Mouse (Mus musculus): Measurements from ENCODE around the gene Pcnt. TPM values are rescaled to one million over a fixed set of nuclear protein-coding genes. Genes with fewer than 3 reads are reported as not detected.
A peak's percentile ranks its signal among the peaks of the same experiment; 100 is the strongest.

The Pcnt gene
- polyA plus RNA-seq, 1 experiment: 11.5 TPM

DNA sequence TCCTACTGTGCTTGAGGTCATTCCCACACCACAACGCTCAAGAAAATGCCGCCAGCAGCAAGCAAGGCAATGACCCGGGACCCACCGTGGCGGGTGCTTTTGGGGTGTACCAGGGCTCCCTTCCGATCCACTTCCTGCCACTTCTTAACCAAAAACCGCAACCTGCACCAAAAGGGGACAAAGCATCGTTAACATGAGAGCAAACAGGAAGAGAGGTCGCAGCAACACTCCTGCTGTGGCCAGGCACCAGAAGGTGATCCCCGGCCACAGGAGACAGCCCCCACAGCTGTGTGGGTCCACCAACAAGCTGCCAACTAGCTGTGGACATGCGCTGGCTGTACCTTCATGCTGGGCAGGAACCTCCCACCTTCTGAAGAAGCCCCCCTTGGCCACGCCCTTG is 87.6 kb downstream of the Pcnt start:
- Histone ChIP-seq H3K27me3 (ENCODE audit: control insufficient read depth, insufficient read depth, insufficient read length) (no peaks in the 10 kb centered on the region), H3K36me3 (ENCODE audit: control insufficient read depth, insufficient read depth) (peaks cover 38% of the 10 kb centered on the region), H3K4me3 (no peak overlapping the region), H3K4me2 (ENCODE audit: low read depth) (no peak overlapping the region), H3ac (ENCODE audit: control insufficient read depth, insufficient read length) (no peak overlapping the region), H3K79me2 (ENCODE audit: control insufficient read depth, insufficient read depth) (no peaks in the 10 kb centered on the region)
- TF ChIP-seq SRF (IDR thresholded peaks at IDR 0.05; ENCODE audit: control insufficient read depth, insufficient read length, low read depth) (no peak), USF1 (IDR thresholded peaks at IDR 0.05; ENCODE audit: low read depth) (no peak), MAX (IDR thresholded peaks at IDR 0.05; ENCODE audit: low read depth) (no peak), CEBPB (IDR thresholded peaks at IDR 0.05; ENCODE audit: insufficient read depth, poor library complexity, severe bottlenecking) (no peak), TCF3 (IDR thresholded peaks at IDR 0.05; ENCODE audit: insufficient read length, low read depth) (no peak), MYOG (IDR thresholded peaks at IDR 0.05; ENCODE audit: control insufficient read depth in 1 of 3, insufficient read depth in 1 of 3, insufficient read length in 2 of 3, low read depth in 2 of 3) (no peak), TCF12 (IDR thresholded peaks at IDR 0.05; ENCODE audit: insufficient read depth, poor library complexity, severe bottlenecking) (no peak), REST (IDR thresholded peaks at IDR 0.05; ENCODE audit: insufficient read depth, insufficient read length) (no peak), POLR2A (IDR thresholded peaks at IDR 0.05; ENCODE audit: insufficient read length, low read depth) (no peak), E2F4 (IDR thresholded peaks at IDR 0.05; ENCODE audit: insufficient read depth) (no peak), MYOD1 (IDR thresholded peaks at IDR 0.05; ENCODE audit: control insufficient read depth in 1 of 3, insufficient read length in 2 of 3, low read depth in 2 of 3) (no peak), POLR2AphosphoS2 (IDR thresholded peaks at IDR 0.05; ENCODE audit: insufficient read length, low read depth) (no peak)

DNA sequence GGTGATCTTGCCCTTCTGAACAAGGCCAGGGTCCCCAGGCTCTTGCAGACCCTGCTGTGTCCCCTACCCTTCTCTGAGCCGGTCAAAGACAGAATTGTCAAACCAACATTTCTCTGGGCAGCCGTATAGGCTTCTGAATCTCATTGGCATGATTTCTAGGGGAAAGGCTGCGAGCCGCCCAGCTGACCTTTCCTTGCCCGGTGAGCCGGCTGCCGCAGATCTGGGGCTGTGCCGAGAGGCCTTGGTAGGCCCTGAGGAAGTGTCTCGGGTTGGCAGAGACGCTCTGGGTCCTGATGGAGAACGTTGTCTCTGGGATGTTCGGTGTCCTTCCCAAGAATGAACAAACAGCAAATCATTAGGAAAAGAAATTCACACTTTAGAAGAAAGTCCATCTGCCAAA is 88.6 kb downstream of the Pcnt start:
- no peak overlapping the region for H3K4me2 ChIP-seq (ENCODE audit: low read depth)
- no peaks in the 10 kb centered on the region for H3K27me3 ChIP-seq (ENCODE audit: control insufficient read depth, insufficient read depth, insufficient read length)
- TF ChIP-seq SRF (IDR thresholded peaks at IDR 0.05; ENCODE audit: control insufficient read depth, insufficient read length, low read depth): no peak
- TF ChIP-seq E2F4 (IDR thresholded peaks at IDR 0.05; ENCODE audit: insufficient read depth): no peak
- TF ChIP-seq USF1 (IDR thresholded peaks at IDR 0.05; ENCODE audit: low read depth): no peak
- no peak for TF ChIP-seq POLR2AphosphoS2 (IDR thresholded peaks at IDR 0.05; ENCODE audit: insufficient read length, low read depth)
- TF ChIP-seq MYOG (IDR thresholded peaks at IDR 0.05; ENCODE audit: control insufficient read depth in 1 of 3, insufficient read depth in 1 of 3, insufficient read length in 2 of 3, low read depth in 2 of 3): no peak
- TF ChIP-seq REST (IDR thresholded peaks at IDR 0.05; ENCODE audit: insufficient read depth, insufficient read length): no peak
- TF ChIP-seq TCF12 (IDR thresholded peaks at IDR 0.05; ENCODE audit: insufficient read depth, poor library complexity, severe bottlenecking): no peak
- TF ChIP-seq CEBPB (IDR thresholded peaks at IDR 0.05; ENCODE audit: insufficient read depth, poor library complexity, severe bottlenecking): no peak
- TF ChIP-seq MYOD1 (IDR thresholded peaks at IDR 0.05; ENCODE audit: control insufficient read depth in 1 of 3, insufficient read length in 2 of 3, low read depth in 2 of 3): no peak
- no peak for TF ChIP-seq POLR2A (IDR thresholded peaks at IDR 0.05; ENCODE audit: insufficient read length, low read depth)
- TF ChIP-seq TCF3 (IDR thresholded peaks at IDR 0.05; ENCODE audit: insufficient read length, low read depth): no peak
- TF ChIP-seq MAX (IDR thresholded peaks at IDR 0.05; ENCODE audit: low read depth): no peak

DNA sequence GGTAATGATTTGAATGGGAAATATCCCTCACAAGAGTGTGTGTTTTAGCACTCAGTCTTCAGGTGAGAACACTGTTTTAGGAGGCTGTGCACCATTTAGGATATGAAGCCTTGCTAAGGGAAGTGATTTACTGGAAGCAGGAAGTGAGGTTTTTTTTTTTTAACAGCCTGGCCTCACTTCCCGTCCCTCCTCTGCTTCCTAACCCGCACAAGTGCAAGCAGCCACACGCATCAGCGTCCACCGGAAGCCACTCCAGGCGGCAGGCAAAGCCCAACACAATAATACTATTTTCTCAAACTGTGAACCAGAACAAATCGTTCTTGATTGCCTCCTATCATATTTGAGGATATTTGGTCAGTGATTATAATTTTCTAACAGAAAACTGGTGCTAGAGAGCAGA is 90.6 kb downstream of the Pcnt start:
- H3K4me2 ChIP-seq (ENCODE audit: low read depth): no peak overlapping the region
- H3K27me3 ChIP-seq (ENCODE audit: control insufficient read depth, insufficient read depth, insufficient read length): no peaks in the 10 kb centered on the region
- TF ChIP-seq POLR2A (IDR thresholded peaks at IDR 0.05; ENCODE audit: insufficient read length, low read depth) (no peak), E2F4 (IDR thresholded peaks at IDR 0.05; ENCODE audit: insufficient read depth) (no peak), MYOD1 (IDR thresholded peaks at IDR 0.05; ENCODE audit: control insufficient read depth in 1 of 3, insufficient read length in 2 of 3, low read depth in 2 of 3) (no peak), SRF (IDR thresholded peaks at IDR 0.05; ENCODE audit: control insufficient read depth, insufficient read length, low read depth) (no peak), TCF3 (IDR thresholded peaks at IDR 0.05; ENCODE audit: insufficient read length, low read depth) (no peak), CEBPB (IDR thresholded peaks at IDR 0.05; ENCODE audit: insufficient read depth, poor library complexity, severe bottlenecking) (no peak), REST (IDR thresholded peaks at IDR 0.05; ENCODE audit: insufficient read depth, insufficient read length) (no peak), POLR2AphosphoS2 (IDR thresholded peaks at IDR 0.05; ENCODE audit: insufficient read length, low read depth) (no peak), MYOG (IDR thresholded peaks at IDR 0.05; ENCODE audit: control insufficient read depth in 1 of 3, insufficient read depth in 1 of 3, insufficient read length in 2 of 3, low read depth in 2 of 3) (no peak), MAX (IDR thresholded peaks at IDR 0.05; ENCODE audit: low read depth) (no peak), TCF12 (IDR thresholded peaks at IDR 0.05; ENCODE audit: insufficient read depth, poor library complexity, severe bottlenecking) (no peak), USF1 (IDR thresholded peaks at IDR 0.05; ENCODE audit: low read depth) (no peak)
- H3K36me3 ChIP-seq (ENCODE audit: control insufficient read depth, insufficient read depth): peaks cover 40% of the 10 kb centered on the region
- H3K4me3 ChIP-seq: no peak overlapping the region
- no peak overlapping the region for H3ac ChIP-seq (ENCODE audit: control insufficient read depth, insufficient read length)
- no peaks in the 10 kb centered on the region for H3K79me2 ChIP-seq (ENCODE audit: control insufficient read depth, insufficient read depth)

More for the DNA sequence above, 88.6 kb downstream of the Pcnt start:
- no peaks in the 10 kb centered on the region for H3K79me2 ChIP-seq (ENCODE audit: control insufficient read depth, insufficient read depth)
- no peak overlapping the region for H3ac ChIP-seq (ENCODE audit: control insufficient read depth, insufficient read length)
- H3K36me3 ChIP-seq (ENCODE audit: control insufficient read depth, insufficient read depth): peaks cover 42% of the 10 kb centered on the region
- no peak overlapping the region for H3K4me3 ChIP-seq

DNA sequence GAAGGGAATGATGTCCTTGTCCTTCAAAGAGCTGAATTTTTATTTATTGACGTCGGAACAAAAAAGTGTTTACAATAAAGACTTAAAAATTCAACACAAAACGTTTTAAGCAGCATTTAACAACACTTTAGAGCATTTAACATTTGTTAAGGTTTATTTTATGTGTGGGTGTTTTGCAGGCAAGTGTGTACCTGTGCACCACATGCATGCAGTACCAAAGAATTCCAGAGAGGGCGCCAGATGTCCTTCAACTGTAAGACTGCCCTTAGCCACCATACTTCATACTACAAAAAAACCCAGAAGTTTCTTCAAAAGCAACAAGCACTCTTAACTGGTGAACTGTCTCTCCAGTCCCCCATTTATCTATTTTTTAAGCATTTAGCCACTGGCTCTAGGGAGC is 96.0 kb downstream of the Pcnt start:
- TF ChIP-seq REST (IDR thresholded peaks at IDR 0.05; ENCODE audit: insufficient read depth, insufficient read length) (no peak), POLR2AphosphoS2 (IDR thresholded peaks at IDR 0.05; ENCODE audit: insufficient read length, low read depth) (no peak), TCF3 (IDR thresholded peaks at IDR 0.05; ENCODE audit: insufficient read length, low read depth) (no peak), MYOD1 (IDR thresholded peaks at IDR 0.05; ENCODE audit: control insufficient read depth in 1 of 3, insufficient read length in 2 of 3, low read depth in 2 of 3) (no peak), POLR2A (IDR thresholded peaks at IDR 0.05; ENCODE audit: insufficient read length, low read depth) (no peak), MAX (IDR thresholded peaks at IDR 0.05; ENCODE audit: low read depth) (no peak), TCF12 (IDR thresholded peaks at IDR 0.05; ENCODE audit: insufficient read depth, poor library complexity, severe bottlenecking) (no peak), SRF (IDR thresholded peaks at IDR 0.05; ENCODE audit: control insufficient read depth, insufficient read length, low read depth) (no peak), MYOG (IDR thresholded peaks at IDR 0.05; ENCODE audit: control insufficient read depth in 1 of 3, insufficient read depth in 1 of 3, insufficient read length in 2 of 3, low read depth in 2 of 3) (no peak), E2F4 (IDR thresholded peaks at IDR 0.05; ENCODE audit: insufficient read depth) (no peak), USF1 (IDR thresholded peaks at IDR 0.05; ENCODE audit: low read depth) (no peak), CEBPB (IDR thresholded peaks at IDR 0.05; ENCODE audit: insufficient read depth, poor library complexity, severe bottlenecking) (no peak)
- Histone ChIP-seq H3K4me3 (no peak overlapping the region), H3ac (ENCODE audit: control insufficient read depth, insufficient read length) (no peak overlapping the region), H3K4me2 (ENCODE audit: low read depth) (peak overlapping the region; percentile 83), H3K36me3 (ENCODE audit: control insufficient read depth, insufficient read depth) (peaks cover 14% of the 10 kb centered on the region), H3K27me3 (ENCODE audit: control insufficient read depth, insufficient read depth, insufficient read length) (no peaks in the 10 kb centered on the region), H3K79me2 (ENCODE audit: control insufficient read depth, insufficient read depth) (peaks cover 21% of the 10 kb centered on the region)

All from myocyte (in vitro differentiated cells).